Mouse (Mus musculus) erythroblast, embryonic 14.5 days (primary cell): ENCODE results near the gene Nrxn3. TPM values are rescaled to one million over a fixed set of nuclear protein-coding genes. Genes with fewer than 3 reads are reported as not detected.

Experiments used
- H3K27me3 ChIP-seq: 2 replicates; pipeline ENCODE4 v1.6.1; 2012; ENCODE audit warnings: inconsistent platforms; ENCODE audit not compliant: control insufficient read depth
- H3K36me3 ChIP-seq: 2 replicates; pipeline ENCODE4 v1.6.1; 2012; ENCODE audit warnings: mild to moderate bottlenecking, inconsistent platforms; ENCODE audit not compliant: control insufficient read depth
- H3K4me1 ChIP-seq: 2 replicates; pipeline ENCODE4 v1.6.1; 2012; ENCODE audit warnings: inconsistent platforms; ENCODE audit not compliant: control insufficient read depth
- H3K4me3 ChIP-seq: replicated peaks from 2 replicates; pipeline ENCODE3; 2012; ENCODE audit warnings: moderate library complexity, mild to moderate bottlenecking, inconsistent platforms
- H3K9me3 ChIP-seq: 2 replicates; pipeline ENCODE4 v1.6.1; 2012; ENCODE audit warnings: low read length, inconsistent platforms, mixed read lengths; ENCODE audit not compliant: control insufficient read depth
- GATA1 ChIP-seq: IDR thresholded peaks from 2 replicates; pipeline ENCODE4 v1.6.1; 2012; ENCODE audit warnings: low read length, inconsistent platforms, mixed read lengths
- TAL1 ChIP-seq: IDR thresholded peaks from 3 replicates; pipeline ENCODE4 v1.6.1; 2012; ENCODE audit warnings: low read length, inconsistent platforms, mixed read lengths
- polyA plus RNA-seq: library from polyadenylated mRNA; stranded (reverse); fragments of >175 nt; gene quantifications from 2 replicates; pipeline ENCODE4 v1.2.3, GENCODE M21; 2012

Gene Nrxn3
- polyA plus RNA-seq, 1 experiment, result not detected

GRCm38 (mm10) chr12:89794741-89795140 lies 1072.1 kb downstream of the Nrxn3 start:
- Histone ChIP-seq H3K36me3 (no peaks in the 10 kb centered on the region), H3K27me3 (no peaks in the 10 kb centered on the region), H3K4me1 (no peaks in the 10 kb centered on the region), H3K9me3 (0 out of 2 replicates have a peak, but pooled peaks cover 2% of the 10 kb centered on the region), H3K4me3 (no peak overlapping the region)
- no peak for TF ChIP-seq TAL1
- no peak for TF ChIP-seq GATA1

- no peaks in the 10 kb centered on the region for H3K4me1 ChIP-seq
- H3K36me3 ChIP-seq, result no peaks in the 10 kb centered on the region
- H3K4me3 ChIP-seq, result no peak overlapping the region
- H3K27me3 ChIP-seq, result peaks cover 14% of the 10 kb centered on the region
- H3K9me3 ChIP-seq, result no peaks in the 10 kb centered on the region
- no peak for TF ChIP-seq GATA1
- no peak for TF ChIP-seq TAL1
Measured at GRCm38 (mm10) chr12:89808217-89808616, 1085.5 kb downstream of the Nrxn3 start.

- TF ChIP-seq GATA1, result no peak
- no peak for TF ChIP-seq TAL1
- Histone ChIP-seq H3K9me3 (no peaks in the 10 kb centered on the region), H3K4me1 (no peaks in the 10 kb centered on the region)
Measured at GRCm38 (mm10) chr12:89810146-89810545, 1087.5 kb downstream of the Nrxn3 start.

GRCm38 (mm10) chr12:89811815-89812549 lies 1089.3 kb downstream of the Nrxn3 start:
- TF ChIP-seq TAL1 (no peak), GATA1 (no peak)
- H3K36me3 ChIP-seq, result no peaks in the 10 kb centered on the region
- H3K4me3 ChIP-seq, result no peak overlapping the region
- H3K9me3 ChIP-seq, result no peaks in the 10 kb centered on the region
- no peaks in the 10 kb centered on the region for H3K4me1 ChIP-seq
- peaks cover 20% of the 10 kb centered on the region for H3K27me3 ChIP-seq

More at GRCm38 (mm10) chr12:89810146-89810545, 1087.5 kb downstream of the Nrxn3 start:
- peaks cover 20% of the 10 kb centered on the region for H3K27me3 ChIP-seq
- no peaks in the 10 kb centered on the region for H3K36me3 ChIP-seq
- H3K4me3 ChIP-seq, result no peak overlapping the region

DNA sequence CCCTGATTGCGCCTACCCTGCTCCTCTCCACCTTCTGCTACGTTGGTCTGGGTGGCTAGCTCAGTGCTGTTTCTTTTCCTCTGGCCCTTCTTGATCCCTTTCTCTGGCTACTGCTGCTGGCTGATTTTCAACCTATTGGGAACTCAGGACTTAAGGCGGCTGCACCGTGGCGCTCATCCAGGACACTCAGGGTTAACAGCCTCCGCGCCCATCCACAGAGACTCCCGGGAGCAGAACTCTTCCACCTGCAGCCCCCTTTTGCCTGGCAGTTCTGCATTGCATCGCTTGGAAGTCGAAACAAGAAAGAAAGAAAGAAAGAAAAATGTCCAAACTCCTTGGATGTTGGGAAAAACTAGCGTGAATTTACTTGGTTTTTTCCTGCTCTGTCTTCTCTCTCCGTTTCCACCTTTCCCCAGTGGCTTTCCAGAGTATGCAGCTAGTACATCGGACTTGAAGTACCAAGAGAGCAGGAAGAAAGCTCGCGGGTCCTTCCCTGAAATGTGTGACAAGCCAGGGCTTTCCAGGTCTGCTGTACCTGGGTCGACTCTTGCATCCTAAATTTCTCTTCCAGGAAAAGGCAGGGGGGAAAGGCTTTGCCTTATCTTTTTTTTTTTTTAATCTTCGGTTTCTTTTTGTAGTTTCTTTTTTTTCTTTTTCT lies 1090.0 kb downstream of the Nrxn3 start:
- TF ChIP-seq TAL1, result no peak
- no peak for TF ChIP-seq GATA1
- no peak overlapping the region for H3K4me3 ChIP-seq
- peaks cover 20% of the 10 kb centered on the region for H3K27me3 ChIP-seq

DNA sequence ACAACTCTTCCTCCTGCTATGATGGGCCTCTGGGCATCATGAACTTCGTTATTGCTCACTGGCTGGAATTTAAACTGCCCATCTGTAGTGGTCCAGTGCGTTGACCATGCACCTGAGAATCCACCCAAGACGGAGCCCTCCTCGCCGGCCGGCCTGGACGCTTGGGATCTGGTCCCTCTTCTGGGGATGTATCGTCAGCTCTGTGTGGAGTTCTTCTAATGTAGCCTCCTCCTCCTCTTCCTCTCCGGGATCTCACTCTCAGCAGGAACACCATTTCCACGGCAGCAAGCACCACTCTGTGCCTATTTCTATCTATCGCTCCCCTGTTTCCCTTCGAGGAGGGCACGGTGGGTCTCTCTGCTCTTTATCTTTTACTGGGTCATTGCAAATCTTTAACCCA lies 1090.6 kb downstream of the Nrxn3 start:
- no peaks in the 10 kb centered on the region for H3K4me1 ChIP-seq
- no peak overlapping the region for H3K4me3 ChIP-seq
- H3K9me3 ChIP-seq, result no peaks in the 10 kb centered on the region
- TF ChIP-seq TAL1, result no peak
- no peak for TF ChIP-seq GATA1
- no peaks in the 10 kb centered on the region for H3K36me3 ChIP-seq
- peaks cover 20% of the 10 kb centered on the region for H3K27me3 ChIP-seq

More for the DNA sequence above, 1090.0 kb downstream of the Nrxn3 start:
- no peaks in the 10 kb centered on the region for H3K36me3 ChIP-seq
- H3K9me3 ChIP-seq, result no peaks in the 10 kb centered on the region
- no peaks in the 10 kb centered on the region for H3K4me1 ChIP-seq

DNA sequence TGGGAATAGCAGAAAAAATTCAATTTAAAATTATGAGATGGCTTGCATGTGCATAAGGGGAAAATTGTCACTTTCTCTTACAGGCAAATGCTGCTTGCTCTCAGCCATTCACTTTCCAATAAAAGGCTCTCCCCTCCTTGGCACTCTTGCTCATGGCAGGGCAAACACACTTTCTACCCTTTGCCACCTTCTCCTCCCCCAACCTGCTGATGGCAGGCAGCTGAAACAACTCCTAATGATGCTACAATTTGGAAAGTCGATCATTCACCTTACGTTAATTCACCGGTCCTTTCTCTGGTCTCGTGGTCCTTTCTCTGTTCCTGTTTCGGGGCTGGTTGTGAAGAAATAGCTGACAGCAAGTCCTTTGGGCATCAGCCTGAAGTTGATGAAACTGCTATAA lies 1091.0 kb downstream of the Nrxn3 start:
- Histone ChIP-seq H3K27me3 (peaks cover 20% of the 10 kb centered on the region), H3K4me1 (no peaks in the 10 kb centered on the region), H3K4me3 (no peak overlapping the region), H3K9me3 (no peaks in the 10 kb centered on the region), H3K36me3 (no peaks in the 10 kb centered on the region)
- TF ChIP-seq GATA1 (no peak), TAL1 (no peak)

DNA sequence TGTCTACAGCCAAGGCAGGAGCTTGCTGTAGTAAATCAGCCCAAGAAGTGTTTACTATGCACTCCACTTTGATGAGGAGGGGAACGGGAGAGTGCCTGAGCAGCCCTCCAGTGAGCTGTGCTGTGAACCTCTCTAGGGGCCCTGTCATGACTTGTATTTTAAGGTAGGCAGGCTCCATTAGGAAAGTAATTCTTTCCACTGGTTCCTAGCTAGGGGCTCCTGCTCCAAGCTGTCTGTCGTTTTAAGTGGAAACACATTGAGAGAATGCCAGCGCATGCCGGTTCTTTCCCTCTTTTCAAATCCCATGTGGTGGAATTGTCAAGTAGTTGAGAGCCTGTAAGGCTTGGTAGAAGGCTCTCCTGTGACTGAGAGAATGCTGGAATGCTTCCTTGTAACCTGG lies 1091.9 kb downstream of the Nrxn3 start:
- Histone ChIP-seq H3K27me3 (peaks cover 20% of the 10 kb centered on the region), H3K36me3 (no peaks in the 10 kb centered on the region)
- TF ChIP-seq GATA1, result no peak
- TF ChIP-seq TAL1, result no peak

GRCm38 (mm10) chr12:89817072-89817773 lies 1094.5 kb downstream of the Nrxn3 start:
- Histone ChIP-seq H3K27me3 (peaks cover 14% of the 10 kb centered on the region), H3K4me1 (no peaks in the 10 kb centered on the region), H3K36me3 (no peaks in the 10 kb centered on the region), H3K9me3 (no peaks in the 10 kb centered on the region), H3K4me3 (no peak overlapping the region)
- TF ChIP-seq GATA1, result no peak

More for the DNA sequence above, 1091.9 kb downstream of the Nrxn3 start:
- Histone ChIP-seq H3K9me3 (no peaks in the 10 kb centered on the region), H3K4me3 (no peak overlapping the region), H3K4me1 (no peaks in the 10 kb centered on the region)
